Mouse (Mus musculus) ovary, postnatal 10 days (tissue): ENCODE measurements around the gene Ccdc84.

Experiments used
- DNase-seq: peaks from one replicate; pipeline ENCODE4 v3.0.0; 2022; ENCODE audit warnings: low spot score

Gene Ccdc84

GRCm38 (mm10) chr9:44361190-44361917 lies 57.0 kb downstream of the Ccdc84 start, which contains the start of gene Vps11:
TSS of gene Vps11 (minus strand) at chr9:44361670.
- peak; percentile 95 for DNase-seq
